Mouse (Mus musculus): ENCODE measurements around the gene Gm8257.
"Not testable (repeated sequence)": the region's sequence is repeated elsewhere in the genome, so short reads cannot be mapped to it uniquely, and the experiment has no call there.

Gm8257 gene

DNA sequence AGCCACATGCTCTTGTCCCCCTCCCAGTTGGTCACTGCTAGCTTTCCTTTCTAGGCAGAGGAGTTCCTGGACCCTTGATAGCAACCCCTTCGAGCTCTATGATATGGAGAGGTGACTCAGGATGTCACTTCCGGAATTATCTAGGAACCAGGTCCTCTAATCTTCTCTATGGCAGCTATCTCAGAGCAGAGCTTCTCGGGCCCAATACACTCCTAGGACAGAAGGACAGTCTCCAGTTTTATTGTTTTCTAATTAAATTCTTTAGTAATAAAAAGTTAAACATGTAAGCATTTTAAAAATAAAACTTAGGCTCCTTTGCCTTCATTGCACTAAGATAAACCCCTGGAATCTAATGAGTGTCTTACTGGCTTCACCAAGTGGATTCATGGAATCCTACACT, at the start of gene Gm8257:
Gene Gm8257, minus strand, starts transcription at position 101 of the 400 bp plus-strand sequence.
- not testable (repeated sequence) for DNase-seq (ENCODE audit: low spot score in 2 of 2)

DNA sequence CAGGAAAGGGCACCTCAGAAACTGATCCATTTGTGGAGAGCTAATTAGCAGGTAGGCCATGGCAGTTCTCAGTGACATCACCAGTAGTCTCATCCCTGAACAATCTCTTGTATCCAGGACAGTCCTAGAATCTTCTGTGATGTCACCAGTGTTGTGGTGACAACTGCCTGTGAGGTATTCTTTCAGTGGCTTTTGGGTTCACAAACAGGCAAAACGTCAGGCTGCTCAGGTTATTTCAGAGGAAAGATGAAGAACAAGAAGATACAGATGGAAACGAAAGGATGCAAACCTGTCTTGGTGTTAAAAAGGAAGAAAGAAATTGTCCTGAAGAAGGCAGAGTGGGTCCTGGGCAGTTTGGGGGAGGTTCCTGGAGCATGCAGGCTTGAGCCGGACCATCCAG, 44.0 kb upstream of the Gm8257 start, which contains the start of gene Gm8267:
Gene Gm8267, minus strand, starts transcription at position 101 of the 400 bp plus-strand sequence.
- no peak for DNase-seq (ENCODE audit: low spot score in 2 of 2)

DNA sequence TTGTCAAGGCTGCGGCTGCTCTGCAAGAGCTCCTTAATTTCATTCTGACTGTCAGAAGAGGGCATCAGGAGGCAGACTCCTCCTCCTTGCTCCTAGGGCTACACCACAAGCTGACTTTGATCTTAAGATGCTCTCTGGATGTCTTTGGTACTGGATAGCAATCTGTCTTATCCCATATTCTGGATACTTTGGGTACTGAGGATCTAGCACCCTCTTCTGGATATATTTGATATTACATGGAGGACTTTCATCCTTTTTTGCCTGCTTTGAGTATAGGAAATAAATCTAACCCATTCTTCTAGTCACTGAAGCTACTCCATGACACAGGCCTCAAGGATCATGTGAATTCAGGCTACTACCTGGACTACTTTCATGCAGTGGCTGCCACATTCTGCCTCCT, 36.5 kb upstream of the Gm8257 start:
- DNase-seq (ENCODE audit: low spot score in 2 of 2), result not testable (repeated sequence)

DNA sequence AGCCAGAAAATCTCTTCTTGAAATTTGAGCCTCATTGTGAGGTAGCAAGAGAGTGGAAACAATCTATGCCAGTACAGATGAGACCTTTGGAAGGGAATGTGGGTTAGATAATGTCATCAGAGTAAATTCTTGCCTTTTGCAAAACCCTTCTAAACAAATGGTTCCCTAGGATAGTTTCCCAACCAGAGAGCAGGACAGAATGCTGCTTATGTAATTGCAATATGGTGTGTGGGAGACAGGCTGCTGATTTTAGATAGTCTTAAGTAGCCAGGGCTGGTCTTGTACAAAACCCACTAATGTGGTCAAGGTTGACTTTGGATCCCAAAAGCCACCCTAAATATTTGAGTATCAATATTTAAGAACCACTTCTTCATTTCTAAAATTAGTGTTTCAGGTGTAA, 24.5 kb upstream of the Gm8257 start:
- DNase-seq (ENCODE audit: low spot score in 2 of 2), result not testable (repeated sequence)

DNA sequence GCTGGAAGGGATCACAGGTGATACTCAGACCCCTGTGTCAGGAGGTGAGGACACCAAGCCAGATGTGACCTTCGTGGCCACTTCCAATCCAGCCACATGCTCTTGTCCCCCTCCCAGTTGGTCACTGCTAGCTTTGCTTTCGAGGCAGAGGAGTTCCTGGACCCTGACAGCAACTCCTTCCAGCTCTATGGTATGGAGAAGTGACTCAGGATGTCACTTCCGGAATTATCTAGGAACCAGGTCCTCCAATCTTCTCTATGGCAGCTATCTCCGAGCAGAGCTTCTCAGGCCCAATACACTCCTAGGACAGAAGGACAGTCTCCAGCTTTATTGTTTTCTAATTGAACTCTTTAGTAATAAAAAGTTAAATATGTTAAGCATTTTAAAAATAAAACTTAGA, 78.5 kb downstream of the Gm8257 start, which contains the start of gene Gm5624:
Gene Gm5624, minus strand, starts transcription at position 202 of the 400 bp plus-strand sequence.
- not testable (repeated sequence) for DNase-seq (ENCODE audit: low spot score in 2 of 2)
